Mouse (Mus musculus): ENCODE data around the gene Bnc2.

The Bnc2 gene

GRCm38 (mm10) chr4:84431677-84432515 is 243.2 kb downstream of the Bnc2 start:
- intact Hi-C loops (cut with DNase I): no loop called here

GRCm38 (mm10) chr4:84427955-84428354 is 247.1 kb downstream of the Bnc2 start:
- intact Hi-C loops (cut with DNase I): no loop called here

- intact Hi-C loops (cut with DNase I): no loop called here
Observed at GRCm38 (mm10) chr4:84411431-84411830, 263.6 kb downstream of the Bnc2 start.

- intact Hi-C loops (cut with DNase I): no loop called here
Observed at GRCm38 (mm10) chr4:84407328-84408028, 267.6 kb downstream of the Bnc2 start.

- intact Hi-C loops (cut with DNase I): no loop called here
Observed at GRCm38 (mm10) chr4:84403356-84404145, 271.5 kb downstream of the Bnc2 start.

GRCm38 (mm10) chr4:84388991-84389390 is 286.1 kb downstream of the Bnc2 start:
- intact Hi-C loops (cut with DNase I): no loop called here

GRCm38 (mm10) chr4:84385156-84385555 is 289.9 kb downstream of the Bnc2 start:
- intact Hi-C loops (cut with DNase I): no loop called here

GRCm38 (mm10) chr4:84379289-84379688 is 295.8 kb downstream of the Bnc2 start:
- intact Hi-C loops (cut with DNase I): no loop called here

GRCm38 (mm10) chr4:84377513-84377912 is 297.6 kb downstream of the Bnc2 start:
- intact Hi-C loops (cut with DNase I): no loop called here

- intact Hi-C loops (cut with DNase I): no loop called here
Observed at GRCm38 (mm10) chr4:84362337-84362823, 312.7 kb downstream of the Bnc2 start.

- intact Hi-C loops (cut with DNase I): no loop called here
Observed at GRCm38 (mm10) chr4:84361165-84361564, 313.9 kb downstream of the Bnc2 start.

GRCm38 (mm10) chr4:84359996-84360395 is 315.1 kb downstream of the Bnc2 start:
- intact Hi-C loops (cut with DNase I): no loop called here

- intact Hi-C loops (cut with DNase I): no loop called here
Observed at GRCm38 (mm10) chr4:84358204-84358603, 316.9 kb downstream of the Bnc2 start.

- intact Hi-C loops (cut with DNase I): no loop called here
Observed at GRCm38 (mm10) chr4:84357382-84357781, 317.7 kb downstream of the Bnc2 start.

- intact Hi-C loops (cut with DNase I): no loop called here
Observed at GRCm38 (mm10) chr4:84356468-84357153, 318.5 kb downstream of the Bnc2 start.

GRCm38 (mm10) chr4:84352656-84353055 is 322.4 kb downstream of the Bnc2 start:
- intact Hi-C loops (cut with DNase I): no loop called here

GRCm38 (mm10) chr4:84349536-84349935 is 325.5 kb downstream of the Bnc2 start:
- intact Hi-C loops (cut with DNase I): no loop called here

- intact Hi-C loops (cut with DNase I): no loop called here
Observed at GRCm38 (mm10) chr4:84339172-84339571, 335.9 kb downstream of the Bnc2 start.

- intact Hi-C loops (cut with DNase I): no loop called here
Observed at GRCm38 (mm10) chr4:84331995-84332394, 343.1 kb downstream of the Bnc2 start.

- intact Hi-C loops (cut with DNase I): no loop called here
Observed at GRCm38 (mm10) chr4:84331450-84331849, 343.6 kb downstream of the Bnc2 start.

- intact Hi-C loops (cut with DNase I): no loop called here
Observed at GRCm38 (mm10) chr4:84330509-84330908, 344.6 kb downstream of the Bnc2 start.
